Mouse (Mus musculus): Measurements from ENCODE around the gene Rasgef1b. TPM values are rescaled to one million over a fixed set of nuclear protein-coding genes. Genes with fewer than 3 reads are reported as not detected.

Rasgef1b gene
- polyA plus RNA-seq, 1 experiment from 2014 or later: 7.3 TPM

DNA sequence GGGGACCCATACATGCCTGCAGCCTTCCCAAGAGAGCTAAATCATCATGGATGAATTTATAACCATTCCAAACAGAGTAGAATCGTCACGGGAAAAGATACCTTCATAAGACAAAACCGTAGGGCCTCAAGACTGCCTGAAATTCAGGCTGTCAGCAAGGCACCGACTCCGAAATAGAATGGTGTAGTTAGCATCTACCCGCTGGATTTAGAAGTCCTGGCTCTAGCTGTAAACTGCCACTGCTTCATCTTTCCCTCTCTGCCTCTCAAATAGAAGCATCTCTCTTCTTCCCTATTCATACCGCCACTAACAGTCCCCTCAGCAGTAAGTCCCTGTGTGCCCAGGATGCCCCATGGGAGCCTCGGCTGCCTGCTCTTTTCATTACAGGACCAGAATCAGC is 10.9 kb downstream of the Rasgef1b start:
- Histone ChIP-seq H3K4me1 (ENCODE audit: control insufficient read depth, insufficient read depth, low read length) (no peaks in the 10 kb centered on the region), H3K27me3 (replicated peaks; ENCODE audit: control insufficient read depth, insufficient read depth, low read length) (no peaks in the 10 kb centered on the region), H3K36me3 (ENCODE audit: control insufficient read depth, insufficient read depth, low read length) (no peaks in the 10 kb centered on the region), H3K27ac (ENCODE audit: low read length) (no peak overlapping the region), H3K4me2 (ENCODE audit: low read depth, low read length) (no peak overlapping the region), H3K9ac (ENCODE audit: low read depth, low read length) (no peak overlapping the region), H3K4me3 (ENCODE audit: low read length) (no peak overlapping the region), H3K9me3 (ENCODE audit: control insufficient read depth, low read length) (no peaks in the 10 kb centered on the region)
- 74% methylated on average over 8 of the region's 8 CpGs for WGBS
- ATAC-seq: no peak

- Histone ChIP-seq H3K36me3 (ENCODE audit: control insufficient read depth, insufficient read depth, low read length) (no peaks in the 10 kb centered on the region), H3K27me3 (replicated peaks; ENCODE audit: control insufficient read depth, insufficient read depth, low read length) (no peaks in the 10 kb centered on the region), H3K9me3 (ENCODE audit: control insufficient read depth, low read length) (no peaks in the 10 kb centered on the region), H3K4me2 (ENCODE audit: low read depth, low read length) (no peak overlapping the region), H3K4me3 (ENCODE audit: low read length) (no peak overlapping the region), H3K27ac (ENCODE audit: low read length) (no peak overlapping the region), H3K9ac (ENCODE audit: low read depth, low read length) (no peak overlapping the region), H3K4me1 (ENCODE audit: control insufficient read depth, insufficient read depth, low read length) (no peaks in the 10 kb centered on the region)
- no peak for ATAC-seq
- 47% methylated on average over 5 of the region's 5 CpGs for WGBS
Observed at GRCm38 (mm10) chr5:99715281-99715744, 13.6 kb downstream of the Rasgef1b start.

DNA sequence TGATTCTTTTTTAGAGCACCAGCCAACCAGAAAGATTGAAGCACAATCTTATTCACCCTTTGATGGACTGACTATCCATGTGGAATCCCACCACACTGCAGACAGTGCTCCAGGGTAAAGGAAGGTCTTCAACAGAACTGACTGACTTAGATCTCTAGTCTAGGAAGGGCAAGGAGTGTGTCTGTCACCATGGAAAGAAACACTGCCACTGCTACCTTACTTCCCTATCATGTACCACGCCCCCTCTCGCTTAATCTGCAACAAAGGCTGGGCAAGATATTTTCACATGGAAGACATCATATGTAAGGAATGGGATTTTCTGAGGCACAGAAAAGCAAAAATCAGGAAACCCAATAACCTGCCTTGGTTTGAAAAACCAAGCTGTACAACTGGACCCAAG is 16.9 kb downstream of the Rasgef1b start:
- ATAC-seq: no peak
- H3K9ac ChIP-seq (ENCODE audit: low read depth, low read length): no peak overlapping the region
- H3K4me2 ChIP-seq (ENCODE audit: low read depth, low read length): no peak overlapping the region
- no peaks in the 10 kb centered on the region for H3K4me1 ChIP-seq (ENCODE audit: control insufficient read depth, insufficient read depth, low read length)
- no peak overlapping the region for H3K4me3 ChIP-seq (ENCODE audit: low read length)
- 89% methylated on average over 2 of the region's 2 CpGs for WGBS
- H3K27me3 ChIP-seq (replicated peaks; ENCODE audit: control insufficient read depth, insufficient read depth, low read length): no peaks in the 10 kb centered on the region
- H3K27ac ChIP-seq (ENCODE audit: low read length): no peak overlapping the region
- H3K36me3 ChIP-seq (ENCODE audit: control insufficient read depth, insufficient read depth, low read length): no peaks in the 10 kb centered on the region
- no peaks in the 10 kb centered on the region for H3K9me3 ChIP-seq (ENCODE audit: control insufficient read depth, low read length)

DNA sequence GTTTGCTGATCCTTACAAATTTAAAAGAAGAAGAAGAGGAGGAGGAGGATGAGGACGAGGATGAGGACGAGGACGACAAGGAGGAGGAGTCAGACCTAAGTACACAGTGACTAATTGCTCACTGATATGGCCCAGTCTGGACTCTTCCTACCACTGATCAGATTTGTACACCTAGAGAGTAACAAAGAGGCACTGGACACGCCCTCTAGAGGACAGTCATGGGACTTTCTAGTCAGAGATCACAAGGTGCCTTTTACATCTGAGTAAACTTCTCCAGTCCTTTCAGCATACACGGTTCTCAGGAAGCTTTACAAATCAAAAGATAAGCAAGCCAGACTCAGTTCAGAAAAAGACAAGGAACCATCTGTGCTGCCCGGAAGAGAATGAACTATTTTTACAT is 20.2 kb downstream of the Rasgef1b start:
- Histone ChIP-seq H3K4me3 (ENCODE audit: low read length) (no peak overlapping the region), H3K27me3 (replicated peaks; ENCODE audit: control insufficient read depth, insufficient read depth, low read length) (no peaks in the 10 kb centered on the region), H3K9me3 (ENCODE audit: control insufficient read depth, low read length) (no peaks in the 10 kb centered on the region), H3K36me3 (ENCODE audit: control insufficient read depth, insufficient read depth, low read length) (no peaks in the 10 kb centered on the region), H3K4me2 (ENCODE audit: low read depth, low read length) (no peak overlapping the region), H3K4me1 (ENCODE audit: control insufficient read depth, insufficient read depth, low read length) (no peaks in the 10 kb centered on the region), H3K27ac (ENCODE audit: low read length) (no peak overlapping the region), H3K9ac (ENCODE audit: low read depth, low read length) (no peak overlapping the region)
- ATAC-seq: no peak
- 31% methylated on average over 6 of the region's 6 CpGs for WGBS

DNA sequence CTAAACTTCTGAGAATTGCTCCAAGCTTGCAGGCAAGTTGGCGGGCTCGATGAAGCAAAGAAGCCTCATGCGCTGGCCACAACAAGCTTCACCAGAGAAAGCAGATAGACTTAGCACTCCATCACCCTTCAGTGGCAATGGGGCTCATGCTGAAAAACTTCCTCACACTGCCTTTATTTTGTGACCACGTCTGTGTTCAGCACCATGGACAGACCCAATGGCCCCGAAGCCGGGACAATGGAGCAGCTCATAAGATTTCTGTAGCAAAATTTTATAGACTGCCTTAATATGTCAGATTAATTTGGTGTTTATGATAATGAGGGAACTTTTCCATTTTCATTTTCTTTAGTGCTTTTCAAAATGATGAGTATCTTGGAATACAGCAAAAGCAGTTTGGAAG is 21.6 kb downstream of the Rasgef1b start:
- no peaks in the 10 kb centered on the region for H3K4me1 ChIP-seq (ENCODE audit: control insufficient read depth, insufficient read depth, low read length)
- no peak overlapping the region for H3K27ac ChIP-seq (ENCODE audit: low read length)
- H3K36me3 ChIP-seq (ENCODE audit: control insufficient read depth, insufficient read depth, low read length): no peaks in the 10 kb centered on the region
- WGBS: 32% methylated on average over 6 of the region's 6 CpGs
- H3K9ac ChIP-seq (ENCODE audit: low read depth, low read length): no peak overlapping the region
- no peak for ATAC-seq
- H3K27me3 ChIP-seq (replicated peaks; ENCODE audit: control insufficient read depth, insufficient read depth, low read length): no peaks in the 10 kb centered on the region
- H3K9me3 ChIP-seq (ENCODE audit: control insufficient read depth, low read length): no peaks in the 10 kb centered on the region
- H3K4me2 ChIP-seq (ENCODE audit: low read depth, low read length): no peak overlapping the region
- no peak overlapping the region for H3K4me3 ChIP-seq (ENCODE audit: low read length)

DNA sequence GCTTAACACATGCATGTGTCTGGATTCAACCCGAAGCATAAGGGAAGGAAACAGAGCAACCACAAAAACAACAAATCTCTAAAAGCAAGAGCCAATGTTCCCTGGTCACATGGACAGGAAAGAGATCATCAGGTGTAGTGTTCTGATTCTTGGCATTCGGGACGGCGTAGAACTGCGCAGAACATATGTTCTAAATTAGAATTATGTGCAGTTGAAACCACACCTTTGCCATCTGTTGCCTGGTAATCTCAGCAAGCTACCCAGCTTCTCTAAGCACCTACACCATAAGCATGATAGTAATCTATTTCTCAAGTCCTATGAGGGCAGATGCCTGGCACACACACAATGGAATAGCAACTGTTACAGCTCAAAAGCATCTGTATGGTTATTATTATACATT is 27.1 kb downstream of the Rasgef1b start:
- H3K9ac ChIP-seq (ENCODE audit: low read depth, low read length): no peak overlapping the region
- WGBS: 91% methylated on average over 5 of the region's 5 CpGs
- no peak for ATAC-seq
- H3K9me3 ChIP-seq (ENCODE audit: control insufficient read depth, low read length): no peaks in the 10 kb centered on the region
- H3K4me1 ChIP-seq (ENCODE audit: control insufficient read depth, insufficient read depth, low read length): no peaks in the 10 kb centered on the region
- H3K36me3 ChIP-seq (ENCODE audit: control insufficient read depth, insufficient read depth, low read length): no peaks in the 10 kb centered on the region
- H3K27ac ChIP-seq (ENCODE audit: low read length): no peak overlapping the region
- no peak overlapping the region for H3K4me2 ChIP-seq (ENCODE audit: low read depth, low read length)
- no peak overlapping the region for H3K4me3 ChIP-seq (ENCODE audit: low read length)
- H3K27me3 ChIP-seq (replicated peaks; ENCODE audit: control insufficient read depth, insufficient read depth, low read length): no peaks in the 10 kb centered on the region

- no peak overlapping the region for H3K4me3 ChIP-seq (ENCODE audit: low read length)
- no peak overlapping the region for H3K9ac ChIP-seq (ENCODE audit: low read depth, low read length)
- H3K4me2 ChIP-seq (ENCODE audit: low read depth, low read length): no peak overlapping the region
- no peaks in the 10 kb centered on the region for H3K9me3 ChIP-seq (ENCODE audit: control insufficient read depth, low read length)
- 77% methylated on average over 13 of the region's 13 CpGs for WGBS
- no peaks in the 10 kb centered on the region for H3K4me1 ChIP-seq (ENCODE audit: control insufficient read depth, insufficient read depth, low read length)
- ATAC-seq: no peak
- H3K27ac ChIP-seq (ENCODE audit: low read length): no peak overlapping the region
- H3K36me3 ChIP-seq (ENCODE audit: control insufficient read depth, insufficient read depth, low read length): no peaks in the 10 kb centered on the region
- no peaks in the 10 kb centered on the region for H3K27me3 ChIP-seq (replicated peaks; ENCODE audit: control insufficient read depth, insufficient read depth, low read length)
Observed at GRCm38 (mm10) chr5:99694712-99695360, 34.0 kb downstream of the Rasgef1b start.

DNA sequence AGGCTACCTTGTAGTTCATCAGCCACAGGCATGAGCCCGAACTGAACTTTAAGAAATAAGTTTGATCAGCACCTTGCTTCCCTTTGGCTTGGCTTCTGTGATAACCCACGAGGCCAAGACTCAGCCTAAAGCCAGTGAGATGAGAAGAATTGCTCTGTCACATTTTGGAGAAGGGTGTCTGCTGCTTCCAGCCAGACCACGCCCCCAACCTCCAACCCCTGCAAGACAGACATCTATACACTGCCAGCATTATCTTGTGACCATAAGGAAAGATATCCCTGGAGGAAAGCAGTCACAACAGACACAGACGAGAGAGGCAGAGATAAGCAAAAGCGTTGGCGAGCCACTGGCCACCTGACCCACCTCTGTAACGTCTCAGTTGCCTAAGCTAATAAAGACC is 39.0 kb downstream of the Rasgef1b start:
- H3K9me3 ChIP-seq (ENCODE audit: control insufficient read depth, low read length): no peaks in the 10 kb centered on the region
- H3K4me2 ChIP-seq (ENCODE audit: low read depth, low read length): no peak overlapping the region
- H3K9ac ChIP-seq (ENCODE audit: low read depth, low read length): no peak overlapping the region
- H3K27ac ChIP-seq (ENCODE audit: low read length): no peak overlapping the region
- no peaks in the 10 kb centered on the region for H3K4me1 ChIP-seq (ENCODE audit: control insufficient read depth, insufficient read depth, low read length)
- no peak overlapping the region for H3K4me3 ChIP-seq (ENCODE audit: low read length)
- no peak for ATAC-seq
- no peaks in the 10 kb centered on the region for H3K36me3 ChIP-seq (ENCODE audit: control insufficient read depth, insufficient read depth, low read length)
- 45% methylated on average over 7 of the region's 7 CpGs for WGBS
- no peaks in the 10 kb centered on the region; the same call in 1 of the 2 replicates for H3K27me3 ChIP-seq (replicated peaks; ENCODE audit: control insufficient read depth, insufficient read depth, low read length)

GRCm38 (mm10) chr5:99687894-99688293 is 41.0 kb downstream of the Rasgef1b start:
- no peaks in the 10 kb centered on the region for H3K4me1 ChIP-seq (ENCODE audit: control insufficient read depth, insufficient read depth, low read length)
- 37% methylated on average over 6 of the region's 6 CpGs for WGBS
- H3K27ac ChIP-seq (ENCODE audit: low read length): no peak overlapping the region
- H3K9ac ChIP-seq (ENCODE audit: low read depth, low read length): no peak overlapping the region
- no peak overlapping the region for H3K4me3 ChIP-seq (ENCODE audit: low read length)
- no peak for ATAC-seq
- H3K4me2 ChIP-seq (ENCODE audit: low read depth, low read length): no peak overlapping the region
- no peaks in the 10 kb centered on the region for H3K36me3 ChIP-seq (ENCODE audit: control insufficient read depth, insufficient read depth, low read length)
- H3K9me3 ChIP-seq (ENCODE audit: control insufficient read depth, low read length): no peaks in the 10 kb centered on the region
- no peaks in the 10 kb centered on the region; the same call in 1 of the 2 replicates for H3K27me3 ChIP-seq (replicated peaks; ENCODE audit: control insufficient read depth, insufficient read depth, low read length)

DNA sequence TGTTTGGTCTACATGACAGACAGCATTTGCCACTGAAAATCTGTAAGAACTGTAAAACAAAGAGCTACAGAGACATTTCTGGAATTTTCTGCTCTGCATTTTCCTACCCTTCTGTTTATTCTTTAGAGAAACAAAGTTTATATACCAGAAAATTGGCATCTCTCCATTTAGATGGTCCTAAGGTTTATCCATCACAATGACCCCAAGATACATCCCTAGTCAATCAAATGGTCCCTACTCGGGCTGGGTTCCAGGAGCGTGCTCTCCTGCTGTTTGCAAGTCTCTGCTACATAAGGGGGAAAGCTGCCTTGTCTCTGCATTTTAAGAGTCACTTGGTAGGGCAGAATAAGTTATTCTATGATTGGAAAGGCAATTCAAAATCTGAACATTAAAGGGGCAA is 44.8 kb downstream of the Rasgef1b start:
- Histone ChIP-seq H3K4me3 (ENCODE audit: low read length) (no peak overlapping the region), H3K4me2 (ENCODE audit: low read depth, low read length) (no peak overlapping the region), H3K4me1 (ENCODE audit: control insufficient read depth, insufficient read depth, low read length) (no peaks in the 10 kb centered on the region), H3K27ac (ENCODE audit: low read length) (no peak overlapping the region), H3K9me3 (ENCODE audit: control insufficient read depth, low read length) (no peaks in the 10 kb centered on the region), H3K27me3 (replicated peaks; ENCODE audit: control insufficient read depth, insufficient read depth, low read length) (no peaks in the 10 kb centered on the region; the same call in 1 of the 2 replicates), H3K36me3 (ENCODE audit: control insufficient read depth, insufficient read depth, low read length) (no peaks in the 10 kb centered on the region), H3K9ac (ENCODE audit: low read depth, low read length) (no peak overlapping the region)
- ATAC-seq: no peak
- 26% methylated on average over 2 of the region's 2 CpGs for WGBS
